Mouse (Mus musculus): ENCODE data around the gene Smarcd1. TPM values are rescaled to one million over a fixed set of nuclear protein-coding genes. Genes with fewer than 3 reads are reported as not detected.

Smarcd1 gene
- polyA plus RNA-seq, 1 experiment from 2014 or later: 80.2 TPM

DNA sequence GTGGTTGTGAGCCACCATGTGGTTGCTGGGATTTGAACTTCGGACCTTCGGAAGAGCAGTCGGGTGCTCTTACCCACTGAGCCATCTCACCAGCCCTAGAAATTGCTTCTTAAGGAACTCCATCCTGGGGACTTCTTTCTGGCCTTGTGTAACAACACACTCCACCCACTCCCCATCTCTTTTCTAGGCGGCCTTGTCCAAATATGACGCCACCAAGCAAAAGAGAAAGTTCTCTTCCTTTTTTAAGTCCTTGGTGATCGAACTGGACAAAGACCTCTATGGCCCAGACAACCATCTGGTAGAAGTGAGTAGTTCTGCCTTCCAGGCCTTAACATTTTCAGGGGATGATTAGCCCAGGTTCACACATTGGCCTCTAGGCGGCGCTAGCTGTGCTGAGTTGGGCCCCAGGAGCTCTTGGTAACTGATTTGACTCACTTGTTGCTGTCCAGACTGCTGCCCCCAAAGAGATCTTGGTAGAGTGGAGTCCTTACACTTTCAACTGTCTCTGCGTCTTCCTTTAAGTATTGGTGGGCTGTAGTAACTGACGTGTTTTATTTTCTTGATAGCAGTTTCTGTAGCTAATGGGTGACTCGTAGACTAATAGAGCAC is 3.6 kb downstream of the Smarcd1 start, which contains the start of gene Gm17349:
Gm17349 (minus strand) TSS at position 51 of the 609 bp plus-strand sequence.
- ATAC-seq (ENCODE audit: insufficient number of reproducible peaks, insufficient read depth, low FRiP score, low TSS enrichment): no peak
- H3K9me3 ChIP-seq: no peaks in the 10 kb centered on the region
- H3K4me2 ChIP-seq (replicated peaks): peak within 1 kb of the TSS; percentile 84
- no peaks in the 10 kb centered on the region for H3K27me3 ChIP-seq
- H3K27ac ChIP-seq: peak within 1 kb of the TSS; percentile 46; the same call in 1 of the 2 replicates
- H3K4me1 ChIP-seq: peaks cover 24% of the 10 kb centered on the region
- 59% methylated on average over 11 of the region's 11 CpGs for WGBS
- peak within 1 kb of the TSS; percentile 77; the same call in 1 of the 2 replicates for H3K4me3 ChIP-seq
- H3K9ac ChIP-seq: peak within 1 kb of the TSS; percentile 86
- peaks cover 65% of the 10 kb centered on the region for H3K36me3 ChIP-seq

DNA sequence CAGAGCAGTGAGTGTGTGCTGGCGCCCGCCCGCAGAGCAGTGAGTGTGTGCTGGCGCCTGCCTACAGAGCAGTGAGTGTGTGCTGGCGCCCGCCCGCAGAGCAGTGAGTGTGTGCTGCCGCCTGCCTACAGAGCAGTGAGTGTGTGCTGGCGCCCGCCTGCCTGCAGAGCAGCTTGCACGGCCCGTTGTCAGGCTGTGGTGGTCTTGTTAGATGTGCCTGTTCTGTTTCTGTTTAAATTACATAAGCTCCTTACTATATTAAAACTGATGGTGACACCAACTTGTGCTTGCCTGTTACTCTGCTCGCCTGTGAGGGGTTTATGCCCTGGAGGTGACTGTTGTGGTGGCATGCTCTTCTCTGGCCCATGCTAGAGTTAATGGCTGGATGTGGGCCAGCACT is 6.2 kb downstream of the Smarcd1 start:
- H3K4me2 ChIP-seq (replicated peaks): no peak overlapping the region
- no peak overlapping the region for H3K9ac ChIP-seq
- no peak for ATAC-seq (ENCODE audit: insufficient number of reproducible peaks, insufficient read depth, low FRiP score, low TSS enrichment)
- H3K27ac ChIP-seq: no peak overlapping the region
- no peak overlapping the region for H3K4me3 ChIP-seq
- H3K36me3 ChIP-seq: peaks cover 91% of the 10 kb centered on the region
- peaks cover 19% of the 10 kb centered on the region for H3K4me1 ChIP-seq
- 94% methylated on average over 13 of the region's 13 CpGs for WGBS
- H3K27me3 ChIP-seq: no peaks in the 10 kb centered on the region
- no peaks in the 10 kb centered on the region for H3K9me3 ChIP-seq

GRCm38 (mm10) chr15:99710221-99711190 is 8.6 kb downstream of the Smarcd1 start:
- Histone ChIP-seq H3K27ac (no peak overlapping the region), H3K4me1 (no peaks in the 10 kb centered on the region), H3K9me3 (no peaks in the 10 kb centered on the region), H3K4me3 (no peak overlapping the region), H3K36me3 (peaks cover 92% of the 10 kb centered on the region), H3K9ac (no peak overlapping the region), H3K27me3 (no peaks in the 10 kb centered on the region), H3K4me2 (replicated peaks) (no peak overlapping the region)
- WGBS: 94% methylated on average over 10 of the region's 10 CpGs
- no peak for ATAC-seq (ENCODE audit: insufficient number of reproducible peaks, insufficient read depth, low FRiP score, low TSS enrichment)

GRCm38 (mm10) chr15:99711491-99711890 is 9.6 kb downstream of the Smarcd1 start:
- H3K27me3 ChIP-seq: no peaks in the 10 kb centered on the region
- H3K4me1 ChIP-seq: 0 out of 2 replicates have a peak, but pooled peaks cover 5% of the 10 kb centered on the region
- no peak overlapping the region for H3K4me2 ChIP-seq (replicated peaks)
- 67% methylated on average over 3 of the region's 3 CpGs for WGBS
- ATAC-seq (ENCODE audit: insufficient number of reproducible peaks, insufficient read depth, low FRiP score, low TSS enrichment): no peak
- no peak overlapping the region for H3K27ac ChIP-seq
- no peaks in the 10 kb centered on the region for H3K9me3 ChIP-seq
- H3K9ac ChIP-seq: no peak overlapping the region
- H3K36me3 ChIP-seq: peaks cover 86% of the 10 kb centered on the region
- no peak overlapping the region for H3K4me3 ChIP-seq

DNA sequence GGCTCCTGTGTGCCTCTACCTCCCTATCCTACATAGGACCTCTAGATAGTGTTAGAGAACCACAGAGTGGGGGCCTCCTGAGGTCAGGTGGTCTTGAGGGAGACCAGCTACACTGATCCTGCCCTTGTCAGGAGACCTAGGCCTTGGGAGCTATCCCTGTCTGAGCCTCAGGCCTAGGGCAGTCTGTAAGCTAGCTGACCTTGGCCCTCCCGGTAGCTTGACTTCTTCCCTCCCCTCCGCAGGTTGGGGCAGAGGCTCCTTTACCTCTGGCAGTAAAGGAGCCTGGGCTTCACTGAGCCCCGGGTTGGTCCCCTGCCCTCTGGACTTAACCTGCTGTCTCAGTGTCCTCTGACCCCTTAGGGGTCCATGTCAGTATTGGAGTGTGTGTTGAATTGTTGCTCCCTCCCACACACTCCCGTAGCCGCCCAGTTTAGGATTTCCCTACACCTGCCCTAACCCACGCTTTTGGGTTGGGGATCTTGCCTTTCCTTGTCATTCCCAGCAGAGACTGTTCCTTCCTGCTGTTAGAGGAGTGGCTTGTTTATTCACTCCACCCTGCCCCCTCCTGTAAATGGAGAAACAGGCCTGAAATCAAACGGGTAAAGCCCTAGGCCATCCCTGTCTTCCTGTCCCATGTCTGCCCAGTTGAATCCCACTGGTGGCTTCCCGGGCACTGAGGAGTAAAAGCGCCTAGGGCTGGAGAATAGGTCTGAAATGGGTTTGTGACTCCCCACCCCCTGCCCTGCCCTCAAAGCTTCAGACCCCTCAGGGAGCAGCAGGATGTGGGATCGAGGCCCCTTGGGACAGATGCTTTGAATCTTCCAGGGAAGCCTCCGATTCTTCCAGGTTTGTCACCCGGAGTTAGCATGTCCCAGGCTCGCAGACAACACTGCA is 11.0 kb downstream of the Smarcd1 start:
- Histone ChIP-seq H3K4me3 (no peak overlapping the region), H3K9me3 (no peaks in the 10 kb centered on the region), H3K9ac (no peak overlapping the region), H3K27me3 (no peaks in the 10 kb centered on the region), H3K4me2 (replicated peaks) (no peak overlapping the region), H3K27ac (no peak overlapping the region), H3K4me1 (0 out of 2 replicates have a peak, but pooled peaks cover 5% of the 10 kb centered on the region), H3K36me3 (peaks cover 75% of the 10 kb centered on the region)
- no peak for ATAC-seq (ENCODE audit: insufficient number of reproducible peaks, insufficient read depth, low FRiP score, low TSS enrichment)
- 55% methylated on average over 13 of the region's 13 CpGs for whole genome bisulfite sequencing

DNA sequence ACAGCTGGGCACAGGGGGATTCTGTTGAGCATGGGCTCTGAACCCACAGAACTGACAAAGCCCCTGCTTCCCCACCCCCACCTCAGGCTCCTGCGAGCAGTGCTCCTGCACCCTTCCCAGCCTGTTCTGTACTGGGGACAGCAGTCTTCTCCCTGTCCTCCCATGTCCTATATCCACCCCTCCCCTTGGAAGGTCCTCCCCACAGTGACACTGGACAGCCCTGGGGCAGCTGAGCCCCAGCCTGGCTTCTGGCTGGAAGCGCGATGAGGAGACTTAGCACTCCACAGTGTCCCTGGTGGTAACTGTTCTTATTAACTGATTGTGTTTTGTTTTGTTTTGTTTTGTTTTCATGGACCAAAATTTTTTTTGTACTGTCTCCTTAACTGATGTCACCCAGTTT is 11.6 kb downstream of the Smarcd1 start:
- peaks cover 70% of the 10 kb centered on the region for H3K36me3 ChIP-seq
- H3K27me3 ChIP-seq: no peaks in the 10 kb centered on the region
- H3K4me1 ChIP-seq: 0 out of 2 replicates have a peak, but pooled peaks cover 5% of the 10 kb centered on the region
- no peak overlapping the region for H3K9ac ChIP-seq
- ATAC-seq (ENCODE audit: insufficient number of reproducible peaks, insufficient read depth, low FRiP score, low TSS enrichment): no peak
- H3K27ac ChIP-seq: no peak overlapping the region
- no peak overlapping the region for H3K4me3 ChIP-seq
- WGBS: 76% methylated on average over 3 of the region's 3 CpGs
- no peaks in the 10 kb centered on the region for H3K9me3 ChIP-seq
- no peak overlapping the region for H3K4me2 ChIP-seq (replicated peaks)

DNA sequence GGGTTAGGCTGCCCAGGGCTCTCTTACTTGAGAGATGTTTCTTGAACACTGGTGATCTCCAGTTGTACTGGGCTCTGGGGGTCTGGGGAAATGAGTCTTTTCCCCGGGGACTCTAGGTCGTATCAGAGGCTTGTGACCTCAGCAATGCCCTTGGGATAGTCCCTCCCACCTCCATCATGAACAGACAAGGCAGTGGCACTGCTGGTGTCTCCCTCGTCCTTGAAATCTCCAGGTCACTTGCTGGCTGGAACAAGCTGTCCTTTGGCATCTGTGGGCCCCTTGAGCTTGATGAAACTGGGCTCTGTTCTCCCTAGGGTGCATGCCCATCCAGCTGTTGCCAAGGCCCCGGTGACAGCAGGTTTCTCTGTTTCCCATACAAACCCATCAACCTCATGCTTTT is 12.3 kb downstream of the Smarcd1 start:
- H3K27ac ChIP-seq: no peak overlapping the region
- peaks cover 70% of the 10 kb centered on the region for H3K36me3 ChIP-seq
- no peak for ATAC-seq (ENCODE audit: insufficient number of reproducible peaks, insufficient read depth, low FRiP score, low TSS enrichment)

GRCm38 (mm10) chr15:99714858-99715257 is 12.9 kb downstream of the Smarcd1 start:
- Histone ChIP-seq H3K4me1 (0 out of 2 replicates have a peak, but pooled peaks cover 5% of the 10 kb centered on the region), H3K36me3 (peaks cover 64% of the 10 kb centered on the region), H3K9me3 (no peaks in the 10 kb centered on the region), H3K27me3 (no peaks in the 10 kb centered on the region), H3K9ac (no peak overlapping the region), H3K27ac (no peak overlapping the region), H3K4me2 (replicated peaks) (no peak overlapping the region), H3K4me3 (no peak overlapping the region)
- no peak for ATAC-seq (ENCODE audit: insufficient number of reproducible peaks, insufficient read depth, low FRiP score, low TSS enrichment)
- WGBS: 54% methylated on average over 7 of the region's 7 CpGs

More for the DNA sequence above, 12.3 kb downstream of the Smarcd1 start:
- H3K4me3 ChIP-seq: no peak overlapping the region
- H3K9me3 ChIP-seq: no peaks in the 10 kb centered on the region
- 0 out of 2 replicates have a peak, but pooled peaks cover 5% of the 10 kb centered on the region for H3K4me1 ChIP-seq
- H3K27me3 ChIP-seq: no peaks in the 10 kb centered on the region
- WGBS: 71% methylated on average over 4 of the region's 4 CpGs
- H3K9ac ChIP-seq: no peak overlapping the region
- H3K4me2 ChIP-seq (replicated peaks): no peak overlapping the region

- Histone ChIP-seq H3K27ac (no peak overlapping the region), H3K36me3 (peaks cover 58% of the 10 kb centered on the region), H3K4me3 (no peak overlapping the region), H3K9ac (no peak overlapping the region), H3K4me2 (replicated peaks) (no peak overlapping the region), H3K27me3 (no peaks in the 10 kb centered on the region), H3K9me3 (no peaks in the 10 kb centered on the region), H3K4me1 (0 out of 2 replicates have a peak, but pooled peaks cover 5% of the 10 kb centered on the region)
- ATAC-seq (ENCODE audit: insufficient number of reproducible peaks, insufficient read depth, low FRiP score, low TSS enrichment): no peak
- WGBS: 79% methylated on average over 13 of the region's 13 CpGs
Observed at GRCm38 (mm10) chr15:99715361-99715865, 13.5 kb downstream of the Smarcd1 start.

- H3K36me3 ChIP-seq: peaks cover 51% of the 10 kb centered on the region
- WGBS: 62% methylated on average over 11 of the region's 11 CpGs
- no peaks in the 10 kb centered on the region for H3K9me3 ChIP-seq
- no peak overlapping the region for H3K9ac ChIP-seq
- H3K4me2 ChIP-seq (replicated peaks): no peak overlapping the region
- no peak for ATAC-seq (ENCODE audit: insufficient number of reproducible peaks, insufficient read depth, low FRiP score, low TSS enrichment)
- no peak overlapping the region for H3K4me3 ChIP-seq
- 0 out of 2 replicates have a peak, but pooled peaks cover 5% of the 10 kb centered on the region for H3K4me1 ChIP-seq
- H3K27me3 ChIP-seq: no peaks in the 10 kb centered on the region
- no peak overlapping the region for H3K27ac ChIP-seq
Observed at GRCm38 (mm10) chr15:99715982-99716746, 14.2 kb downstream of the Smarcd1 start.

Measured in embryonic facial prominence, embryonic 12.5 days (tissue).